8 mouse cellular contexts compared by ENCODE assay signal in genomic region chr4:147809966-147810304, GRCm38 (mm10). TPM values are rescaled to one million over a fixed set of nuclear protein-coding genes. Genes with fewer than 3 reads are reported as not detected.
DNase-seq lines count a peak whose midpoint lies in the region; ATAC-seq and TF ChIP-seq lines count a peak whose summit lies in the region.
"Not testable (repeated sequence)": the region's sequence is repeated elsewhere in the genome, so short reads cannot be mapped to it uniquely, and the experiment has no call there.

No protein-coding gene starts in this region.

- H3K27me3 ChIP-seq in forebrain, embryonic 15.5 days; heart, embryonic 15.5 days; intestine, embryonic 15.5 days (replicated peaks); limb, embryonic 12.5 days; lung, embryonic 14.5 days (ENCODE audit: insufficient read depth, low read length); midbrain, embryonic 15.5 days (replicated peaks); stomach, postnatal 0 days (ENCODE audit: control insufficient read depth, insufficient read depth, low read length): not testable (repeated sequence)

- not testable (repeated sequence) for H3K9me3 ChIP-seq in forebrain, embryonic 15.5 days; heart, embryonic 15.5 days (replicated peaks); intestine, embryonic 15.5 days; limb, embryonic 12.5 days; lung, embryonic 14.5 days (ENCODE audit: low read depth, low read length); midbrain, embryonic 15.5 days; stomach, postnatal 0 days (ENCODE audit: control insufficient read depth, low read length)

- not testable (repeated sequence) for TF ChIP-seq CTCF in lung, embryonic 14.5 days (IDR thresholded peaks at IDR 0.05; ENCODE audit: low read depth); stomach, postnatal 0 days (IDR thresholded peaks at IDR 0.05; ENCODE audit: low read depth)

- WGBS in forebrain, embryonic 15.5 days: 41% methylated on average over 2 of the region's 2 CpGs
- 47% methylated on average over 2 of the region's 2 CpGs for WGBS in heart, embryonic 15.5 days
- WGBS in intestine, embryonic 15.5 days: 54% methylated on average over 2 of the region's 2 CpGs
- 44% methylated on average over 2 of the region's 2 CpGs for WGBS in limb, embryonic 12.5 days
- WGBS in lung, embryonic 14.5 days: 46% methylated on average over 2 of the region's 2 CpGs
- WGBS in midbrain, embryonic 15.5 days: 48% methylated on average over 2 of the region's 2 CpGs
- WGBS in stomach, postnatal 0 days: 45% methylated on average over 2 of the region's 2 CpGs

- peak overlapping the region; percentile 69 for H3K4me2 ChIP-seq in forebrain, embryonic 15.5 days (replicated peaks)
- H3K4me2 ChIP-seq in heart, embryonic 15.5 days: peak overlapping the region; percentile 79
- H3K4me2 ChIP-seq in intestine, embryonic 15.5 days (replicated peaks): peak overlapping the region; percentile 75
- peak overlapping the region; percentile 68 for H3K4me2 ChIP-seq in limb, embryonic 12.5 days
- H3K4me2 ChIP-seq in lung, embryonic 14.5 days: peak overlapping the region; percentile 67
- H3K4me2 ChIP-seq in midbrain, embryonic 15.5 days: peak overlapping the region; percentile 60
- peak overlapping the region; percentile 68 for H3K4me2 ChIP-seq in stomach, postnatal 0 days (replicated peaks; ENCODE audit: low read depth)

- TF ChIP-seq EP300 in stomach, postnatal 0 days (optimal IDR thresholded peaks at IDR 0.05): not testable (repeated sequence)

- peak; percentile 6 for DNase-seq in embryo, embryonic 10 days (ENCODE audit: low spot score)
- not testable (repeated sequence) for DNase-seq in lung, embryonic 14.5 days; stomach, postnatal 0 days (ENCODE audit: low spot score)

- H3K4me3 ChIP-seq in forebrain, embryonic 15.5 days: peak overlapping the region; percentile 49
- peak overlapping the region; percentile 59 for H3K4me3 ChIP-seq in heart, embryonic 15.5 days
- peak overlapping the region; percentile 54 for H3K4me3 ChIP-seq in intestine, embryonic 15.5 days (replicated peaks)
- peak overlapping the region; percentile 52 for H3K4me3 ChIP-seq in limb, embryonic 12.5 days (replicated peaks)
- peak overlapping the region; percentile 46 for H3K4me3 ChIP-seq in lung, embryonic 14.5 days (ENCODE audit: low read depth, low read length)
- H3K4me3 ChIP-seq in midbrain, embryonic 15.5 days: peak overlapping the region; percentile 40; the same call in 1 of the 2 replicates
- peak overlapping the region; percentile 47 for H3K4me3 ChIP-seq in stomach, postnatal 0 days (ENCODE audit: low read depth, low read length)

- ATAC-seq in forebrain, embryonic 15.5 days (replicated peaks); heart, embryonic 15.5 days (replicated peaks; ENCODE audit: insufficient number of reproducible peaks, insufficient read depth, low FRiP score, low read depth); lung, embryonic 14.5 days (ENCODE audit: insufficient read depth); midbrain, embryonic 15.5 days (replicated peaks); stomach, postnatal 0 days (ENCODE audit: low FRiP score, low TSS enrichment): not testable (repeated sequence)
- ATAC-seq in intestine, embryonic 15.5 days: peak; percentile 40; the same call in 1 of the 2 replicates
- 0 out of 2 replicates have a peak, but pooled peaks have one; percentile 15 for ATAC-seq in limb, embryonic 12.5 days (ENCODE audit: insufficient number of reproducible peaks, insufficient read depth, low FRiP score, low TSS enrichment, low read depth)

- not testable (repeated sequence) for H3K36me3 ChIP-seq in forebrain, embryonic 15.5 days; heart, embryonic 15.5 days; intestine, embryonic 15.5 days; limb, embryonic 12.5 days; lung, embryonic 14.5 days (ENCODE audit: insufficient read depth); midbrain, embryonic 15.5 days (replicated peaks); stomach, postnatal 0 days (ENCODE audit: control insufficient read depth, insufficient read depth, low read length)

- H3K27ac ChIP-seq in forebrain, embryonic 15.5 days (replicated peaks); heart, embryonic 15.5 days; intestine, embryonic 15.5 days; limb, embryonic 12.5 days; lung, embryonic 14.5 days (ENCODE audit: low read depth); midbrain, embryonic 15.5 days; stomach, postnatal 0 days (replicated peaks): not testable (repeated sequence)

- not testable (repeated sequence) for H3K4me1 ChIP-seq in forebrain, embryonic 15.5 days; intestine, embryonic 15.5 days (replicated peaks); limb, embryonic 12.5 days (replicated peaks); lung, embryonic 14.5 days (ENCODE audit: insufficient read depth); midbrain, embryonic 15.5 days; stomach, postnatal 0 days (replicated peaks; ENCODE audit: control insufficient read depth, insufficient read depth)
- peaks cover 12% of the 10 kb centered on the region for H3K4me1 ChIP-seq in heart, embryonic 15.5 days (replicated peaks)

- H3K9ac ChIP-seq in forebrain, embryonic 15.5 days (replicated peaks); heart, embryonic 15.5 days; intestine, embryonic 15.5 days; limb, embryonic 12.5 days (replicated peaks); lung, embryonic 14.5 days; midbrain, embryonic 15.5 days; stomach, postnatal 0 days (ENCODE audit: low read length): not testable (repeated sequence)

RNA-seq across cellular contexts. Expression of gene Zfp984, which starts 0.3 kb away (rescaled TPM):
- polyA plus RNA-seq in forebrain, embryonic 15.5 days (2015; fragmentation: Nextera tagmentation; extraction: Ambion mirVana): 4.9 and 5.3 TPM in 2 replicates
- polyA plus RNA-seq in heart, embryonic 15.5 days (2015; fragmentation: Nextera tagmentation; extraction: Ambion mirVana): 8.4 and 9.0 TPM in 2 replicates
- 10.8 and 11.9 TPM in 2 replicates for polyA plus RNA-seq in intestine, embryonic 15.5 days (2015; fragmentation: Nextera tagmentation; extraction: Ambion mirVana)
- 8.0 and 8.4 TPM in 2 replicates for polyA plus RNA-seq in limb, embryonic 12.5 days (2016; fragmentation: Nextera tagmentation; extraction: Ambion mirVana)
- 6.9 and 8.6 TPM in 2 replicates for polyA plus RNA-seq in lung, embryonic 14.5 days (2014; fragmentation: Nextera tagmentation; extraction: Ambion mirVana)
- polyA plus RNA-seq in midbrain, embryonic 15.5 days (2015; fragmentation: Nextera tagmentation; extraction: Ambion mirVana): 2.7 and 3.4 TPM in 2 replicates
- polyA plus RNA-seq in stomach, postnatal 0 days (2015; fragmentation: Nextera tagmentation; extraction: Ambion mirVana): 4.3 and 4.6 TPM in 2 replicates

RNA-seq across cellular contexts. Expression of gene Zfp933, which starts 38.2 kb away (rescaled TPM):
- polyA plus RNA-seq in forebrain, embryonic 15.5 days (2015; fragmentation: Nextera tagmentation; extraction: Ambion mirVana): 8.3 and 10.7 TPM in 2 replicates
- 3.4 and 4.0 TPM in 2 replicates for polyA plus RNA-seq in heart, embryonic 15.5 days (2015; fragmentation: Nextera tagmentation; extraction: Ambion mirVana)
- polyA plus RNA-seq in intestine, embryonic 15.5 days (2015; fragmentation: Nextera tagmentation; extraction: Ambion mirVana): 4.6 and 4.7 TPM in 2 replicates
- polyA plus RNA-seq in limb, embryonic 12.5 days (2016; fragmentation: Nextera tagmentation; extraction: Ambion mirVana): 6.1 and 6.4 TPM in 2 replicates
- polyA plus RNA-seq in lung, embryonic 14.5 days (2014; fragmentation: Nextera tagmentation; extraction: Ambion mirVana): 4.5 and 6.6 TPM in 2 replicates
- polyA plus RNA-seq in midbrain, embryonic 15.5 days (2015; fragmentation: Nextera tagmentation; extraction: Ambion mirVana): 7.5 and 7.6 TPM in 2 replicates
- polyA plus RNA-seq in stomach, postnatal 0 days (2015; fragmentation: Nextera tagmentation; extraction: Ambion mirVana): 3.1 and 4.4 TPM in 2 replicates

RNA-seq across cellular contexts. Expression of gene Miip, which starts 58.7 kb away (rescaled TPM):
- polyA plus RNA-seq in forebrain, embryonic 15.5 days (2015; fragmentation: Nextera tagmentation; extraction: Ambion mirVana): 55.0 and 55.3 TPM in 2 replicates
- 24.1 and 33.0 TPM in 2 replicates for polyA plus RNA-seq in heart, embryonic 15.5 days (2015; fragmentation: Nextera tagmentation; extraction: Ambion mirVana)
- 33.1 and 35.6 TPM in 2 replicates for polyA plus RNA-seq in intestine, embryonic 15.5 days (2015; fragmentation: Nextera tagmentation; extraction: Ambion mirVana)
- 48.4 and 49.1 TPM in 2 replicates for polyA plus RNA-seq in limb, embryonic 12.5 days (2016; fragmentation: Nextera tagmentation; extraction: Ambion mirVana)
- 32.7 and 39.1 TPM in 2 replicates for polyA plus RNA-seq in lung, embryonic 14.5 days (2014; fragmentation: Nextera tagmentation; extraction: Ambion mirVana)
- polyA plus RNA-seq in midbrain, embryonic 15.5 days (2015; fragmentation: Nextera tagmentation; extraction: Ambion mirVana): 43.3 and 48.3 TPM in 2 replicates
- 14.5 and 16.6 TPM in 2 replicates for polyA plus RNA-seq in stomach, postnatal 0 days (2015; fragmentation: Nextera tagmentation; extraction: Ambion mirVana)

RNA-seq across cellular contexts. Expression of gene Fv1, which starts 58.8 kb away (rescaled TPM):
- polyA plus RNA-seq in forebrain, embryonic 15.5 days (2015; fragmentation: Nextera tagmentation; extraction: Ambion mirVana): 12.7 and 12.8 TPM in 2 replicates
- polyA plus RNA-seq in heart, embryonic 15.5 days (2015; fragmentation: Nextera tagmentation; extraction: Ambion mirVana): 10.0 and 10.2 TPM in 2 replicates
- 9.6 and 9.8 TPM in 2 replicates for polyA plus RNA-seq in intestine, embryonic 15.5 days (2015; fragmentation: Nextera tagmentation; extraction: Ambion mirVana)
- 14.1 and 14.8 TPM in 2 replicates for polyA plus RNA-seq in limb, embryonic 12.5 days (2016; fragmentation: Nextera tagmentation; extraction: Ambion mirVana)
- 9.5 and 11.5 TPM in 2 replicates for polyA plus RNA-seq in lung, embryonic 14.5 days (2014; fragmentation: Nextera tagmentation; extraction: Ambion mirVana)
- 9.5 and 9.7 TPM in 2 replicates for polyA plus RNA-seq in midbrain, embryonic 15.5 days (2015; fragmentation: Nextera tagmentation; extraction: Ambion mirVana)
- 2.6 and 2.8 TPM in 2 replicates for polyA plus RNA-seq in stomach, postnatal 0 days (2015; fragmentation: Nextera tagmentation; extraction: Ambion mirVana)
